Mouse (Mus musculus): Measurements from ENCODE around the gene Mmp25.

- TF ChIP-seq POLR2A (IDR thresholded peaks at IDR 0.05; ENCODE audit: borderline replicate concordance, control insufficient read depth, low read depth, low read length), result no peak
- no peak for TF ChIP-seq CTCF (IDR thresholded peaks at IDR 0.05; ENCODE audit: control insufficient read depth, insufficient read depth, low read length)
Observed at GRCm38 (mm10) chr17:23654410-23654809, 9.3 kb upstream of the Mmp25 start.
